Mouse (Mus musculus): Measurements from ENCODE around the gene Donson.

DNA sequence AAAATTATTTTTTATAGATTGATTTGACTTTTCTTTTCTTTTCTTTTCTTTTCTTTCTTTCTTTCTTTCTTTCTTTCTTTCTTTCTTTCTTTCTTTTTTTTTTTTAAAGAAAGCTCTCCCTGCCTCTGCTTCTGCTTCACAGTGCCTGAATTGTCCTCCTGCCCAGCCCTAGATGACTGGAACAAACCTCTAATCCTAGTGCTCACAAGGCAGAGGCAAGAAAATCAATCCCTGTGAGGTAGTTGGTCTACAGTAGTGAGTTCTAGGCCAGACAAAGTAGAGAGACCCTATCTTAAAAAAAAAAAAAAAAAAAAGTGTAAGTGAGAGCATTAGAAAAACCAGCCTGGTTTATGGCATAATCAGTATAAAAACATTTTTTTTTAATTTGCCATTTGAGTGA is 38.8 kb downstream of the Donson start:
- TF ChIP-seq CTCF (IDR thresholded peaks at IDR 0.05; ENCODE audit: borderline replicate concordance, insufficient read depth, low read length), result no peak
- no peak for TF ChIP-seq POLR2A (IDR thresholded peaks at IDR 0.05; ENCODE audit: low read depth, low read length)

Measured in embryonic fibroblast, embryonic 13.5 days (primary cell).